Mouse (Mus musculus) right cerebral cortex, postnatal 4 days (tissue): Measurements from ENCODE around the gene Sds.

Experiments
- DNase-seq: peaks from one replicate; pipeline ENCODE4 v3.0.0-alpha.2; 2022

The Sds gene

GRCm38 (mm10) chr5:120440733-120441132 lies 35.6 kb upstream of the Sds start:
- DNase-seq, result peak; percentile 99

GRCm38 (mm10) chr5:120447305-120447704 lies 29.0 kb upstream of the Sds start:
- DNase-seq, result no peak

- DNase-seq, result no peak
These were observed 21.5 kb upstream of the Sds start for GRCm38 (mm10) chr5:120454756-120455337.

- DNase-seq, result no peak
These were observed 20.1 kb upstream of the Sds start for GRCm38 (mm10) chr5:120456253-120456652.

- no peak for DNase-seq
These were observed 19.3 kb upstream of the Sds start for GRCm38 (mm10) chr5:120456841-120457554.

- peak; percentile 83 for DNase-seq
These were observed 18.7 kb upstream of the Sds start for GRCm38 (mm10) chr5:120457628-120458027.

GRCm38 (mm10) chr5:120459133-120459532 lies 17.2 kb upstream of the Sds start:
- no peak for DNase-seq

- no peak for DNase-seq
These were observed 14.4 kb upstream of the Sds start for GRCm38 (mm10) chr5:120461902-120462301.

GRCm38 (mm10) chr5:120464321-120464720 lies 12.0 kb upstream of the Sds start:
- DNase-seq, result peak; percentile 51

- DNase-seq, result no peak
These were observed 11.3 kb upstream of the Sds start for GRCm38 (mm10) chr5:120465062-120465461.

- no peak for DNase-seq
These were observed 10.5 kb upstream of the Sds start for GRCm38 (mm10) chr5:120465860-120466259.

GRCm38 (mm10) chr5:120467026-120467425 lies 9.3 kb upstream of the Sds start:
- no peak for DNase-seq

- no peak for DNase-seq
These were observed 8.0 kb upstream of the Sds start for GRCm38 (mm10) chr5:120468336-120468735.

- DNase-seq, result no peak
These were observed 7.5 kb upstream of the Sds start for GRCm38 (mm10) chr5:120468830-120469229.

- no peak for DNase-seq
These were observed 4.8 kb upstream of the Sds start for GRCm38 (mm10) chr5:120471538-120471937.

GRCm38 (mm10) chr5:120472770-120473169 lies 3.6 kb upstream of the Sds start, which contains the start of gene Sdsl:
Sdsl (minus strand) TSS chr5:120472810.
- no peak for DNase-seq

- no peak for DNase-seq
These were observed 3.0 kb upstream of the Sds start for GRCm38 (mm10) chr5:120473361-120473760.

GRCm38 (mm10) chr5:120475861-120476260 lies 465 bp upstream of the Sds start:
- DNase-seq, result no peak

- DNase-seq, result no peak
These were observed 1.7 kb downstream of the Sds start for GRCm38 (mm10) chr5:120477993-120478392.

GRCm38 (mm10) chr5:120479538-120479937 lies 3.2 kb downstream of the Sds start:
- no peak for DNase-seq

GRCm38 (mm10) chr5:120481205-120481604 lies 4.9 kb downstream of the Sds start:
- no peak for DNase-seq

- no peak for DNase-seq
These were observed 7.1 kb downstream of the Sds start for GRCm38 (mm10) chr5:120483399-120483798.

GRCm38 (mm10) chr5:120487844-120488243 lies 11.5 kb downstream of the Sds start:
- no peak for DNase-seq

- DNase-seq, result peak; percentile 60
These were observed 14.4 kb downstream of the Sds start for GRCm38 (mm10) chr5:120490679-120491192.
